Mouse (Mus musculus) intestine, embryonic 14.5 days (tissue): ENCODE results near the gene Ifitm1. TPM values are rescaled to one million over a fixed set of nuclear protein-coding genes. Genes with fewer than 3 reads are reported as not detected.

Source experiments
- ATAC-seq: fragments of 200-750 bp; cut with Nextera tagmentation; replicated peaks from 2 replicates; pipeline ENCODE4 v1.8.0; 2017; ENCODE audit warnings: low read depth, moderate number of reproducible peaks, moderate TSS enrichment, moderate library complexity; ENCODE audit not compliant: low FRiP score, low TSS enrichment
- DNase-seq: peaks from one replicate; pipeline ENCODE4 v3.0.0-alpha.2; 2018; ENCODE audit warnings: low spot score
- H3K27ac ChIP-seq: fragments of 300-500 bp; sonication (generic); 2 replicates; pipeline ENCODE4 v1.5.1; 2014; ENCODE audit warnings: low read depth, mild to moderate bottlenecking, control low read depth
- H3K27me3 ChIP-seq: fragments of 300-500 bp; sonication (generic); replicated peaks from 2 replicates; pipeline ENCODE4 v1.6.1; 2014; ENCODE audit warnings: low read length, control low read depth; ENCODE audit not compliant: control insufficient read depth, insufficient read depth
- H3K36me3 ChIP-seq: fragments of 300-500 bp; sonication (generic); 2 replicates; pipeline ENCODE4 v1.6.1; 2014; ENCODE audit warnings: low read length, control low read depth; ENCODE audit not compliant: control insufficient read depth, insufficient read depth
- H3K4me1 ChIP-seq: fragments of 300-500 bp; sonication (generic); replicated peaks from 2 replicates; pipeline ENCODE4 v1.6.1; 2014; ENCODE audit warnings: low read length, control low read depth, mixed read lengths; ENCODE audit not compliant: control insufficient read depth, insufficient read depth
- H3K4me2 ChIP-seq: fragments of 300-500 bp; sonication (generic); 2 replicates; pipeline ENCODE4 v1.6.1; 2014; ENCODE audit warnings: low read length
- H3K4me3 ChIP-seq: fragments of 300-500 bp; sonication (generic); 2 replicates; pipeline ENCODE4 v1.5.1; 2014; ENCODE audit warnings: low read depth, low read length, control low read depth, mixed read lengths
- H3K9ac ChIP-seq: fragments of 300-500 bp; sonication (generic); 2 replicates; pipeline ENCODE4 v1.6.1; 2014; ENCODE audit warnings: mild to moderate bottlenecking, low read length
- H3K9me3 ChIP-seq: fragments of 300-500 bp; sonication (generic); 2 replicates; pipeline ENCODE4 v1.6.1; 2016; ENCODE audit warnings: low read length, control low read depth; ENCODE audit not compliant: control insufficient read depth
- WGBS: fragments of 180-500 bp; shearing (Covaris S2); extraction: QIAGEN DNeasy Blood & Tissue Kit; methylation state at CpG from one replicate; pipeline ENCODE4 v1.1.7; 2014; 5-methylcytosine and 5-hydroxymethylcytosine counted together
- polyA plus RNA-seq: library from polyadenylated mRNA; unstranded; fragments of >200 nt; fragmentation: Nextera tagmentation; extraction: Ambion mirVana; gene quantifications from 2 replicates; pipeline ENCODE4 v1.2.1, GENCODE M21; 2014

Ifitm1 gene
- polyA plus RNA-seq, 1 experiment from 2014 or later: 198 TPM

DNA sequence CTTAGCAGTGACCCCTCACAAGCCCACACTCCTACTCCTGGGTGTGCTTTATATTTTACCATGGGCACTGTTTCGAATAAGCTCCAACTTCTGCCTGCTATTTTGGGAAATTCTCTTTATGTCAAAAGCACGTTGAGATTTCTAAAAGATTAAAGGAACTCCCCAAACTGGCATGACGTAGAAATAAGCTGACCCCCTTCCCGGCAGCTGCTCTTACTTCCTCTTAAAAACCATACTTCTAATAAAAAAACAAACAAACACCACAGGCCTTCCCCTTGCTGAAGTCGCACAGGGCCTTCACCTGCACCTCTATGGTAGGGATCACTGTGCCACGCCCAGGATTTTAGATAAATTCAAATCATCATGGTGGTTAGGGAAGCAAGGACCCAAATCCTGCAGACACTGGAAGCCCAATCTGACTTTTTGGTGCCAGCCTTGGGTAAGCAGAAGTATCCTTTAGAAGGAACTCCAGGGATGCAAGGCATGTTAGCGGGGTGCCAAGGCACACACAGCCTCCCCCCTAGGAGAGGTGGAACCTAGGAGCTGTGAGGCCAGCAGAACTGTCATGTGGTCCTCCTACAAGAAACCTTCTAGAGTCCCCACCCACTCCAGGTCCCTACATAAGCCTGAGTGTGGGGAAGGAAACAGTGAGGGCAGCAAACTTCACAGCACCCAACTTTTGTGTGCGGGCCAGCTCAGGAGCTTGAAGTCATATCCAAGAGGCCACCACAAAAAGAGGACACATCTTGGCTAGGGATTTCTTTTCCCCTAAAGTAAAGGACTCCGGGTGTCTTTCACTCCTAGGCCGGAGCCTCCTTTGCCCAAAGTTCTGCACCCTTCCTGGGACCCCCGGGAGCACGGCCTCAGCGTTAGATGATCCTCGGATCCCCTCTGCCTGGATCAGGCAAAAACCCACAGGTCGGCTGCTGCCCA, 13.0 kb upstream of the Ifitm1 start:
- Histone ChIP-seq H3K27ac (peak overlapping the region; percentile 95; the same call in 1 of the 2 replicates), H3K4me3 (peak overlapping the region; percentile 64), H3K9me3 (no peaks in the 10 kb centered on the region), H3K4me2 (peak overlapping the region; percentile 74), H3K9ac (peak overlapping the region; percentile 64), H3K4me1 (peaks cover 51% of the 10 kb centered on the region), H3K36me3 (peaks cover 13% of the 10 kb centered on the region), H3K27me3 (no peaks in the 10 kb centered on the region)
- DNase-seq: no peak
- WGBS: 45% methylated on average over 15 of the region's 15 CpGs
- no peak for ATAC-seq

DNA sequence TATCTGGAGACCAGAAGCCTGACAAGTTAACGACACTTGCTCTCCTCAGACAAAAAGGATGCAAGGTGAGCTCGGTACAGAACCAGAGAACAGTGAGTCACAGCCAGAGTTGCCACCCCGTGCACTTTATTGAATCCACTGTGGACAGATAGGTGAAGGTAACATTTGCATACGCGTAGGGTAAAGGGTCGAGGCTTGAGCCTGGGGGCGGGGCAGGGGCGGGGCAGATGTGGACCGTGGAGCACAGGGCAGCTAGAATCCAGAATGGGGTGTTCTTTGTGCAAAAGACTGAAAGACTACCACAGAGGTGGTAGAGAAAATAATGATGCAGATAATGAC, 12.3 kb upstream of the Ifitm1 start:
- peaks cover 7% of the 10 kb centered on the region; the same call in 1 of the 2 replicates for H3K36me3 ChIP-seq
- peaks cover 51% of the 10 kb centered on the region for H3K4me1 ChIP-seq
- H3K27me3 ChIP-seq: no peaks in the 10 kb centered on the region
- H3K4me2 ChIP-seq: peak overlapping the region; percentile 74
- peak overlapping the region; percentile 64 for H3K9ac ChIP-seq
- no peak for ATAC-seq
- peak overlapping the region; percentile 64 for H3K4me3 ChIP-seq
- H3K27ac ChIP-seq: peak overlapping the region; percentile 95; the same call in 1 of the 2 replicates
- 5% methylated on average over 9 of the region's 9 CpGs for WGBS
- no peak for DNase-seq
- no peaks in the 10 kb centered on the region for H3K9me3 ChIP-seq

DNA sequence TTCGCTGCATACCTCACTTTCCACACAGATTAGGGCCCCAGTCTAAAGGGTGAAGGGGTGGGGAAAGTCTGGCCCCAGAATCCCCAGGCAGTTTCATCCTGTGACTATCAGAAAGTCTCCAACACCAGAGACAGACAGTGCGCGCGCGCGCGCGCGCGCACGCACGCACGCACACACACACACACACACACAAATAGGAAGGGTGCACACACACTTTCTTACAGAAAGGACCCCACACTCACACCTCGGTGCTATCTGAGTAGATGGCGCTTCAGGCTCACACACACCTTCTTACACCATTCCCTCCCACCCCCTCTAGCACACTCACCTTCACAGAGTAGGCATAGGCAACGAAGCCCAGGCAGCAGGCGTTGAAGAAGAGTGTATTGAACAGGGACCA, 11.7 kb upstream of the Ifitm1 start:
- H3K4me2 ChIP-seq: peak overlapping the region; percentile 74
- H3K9ac ChIP-seq: peak overlapping the region; percentile 64
- peaks cover 46% of the 10 kb centered on the region for H3K4me1 ChIP-seq
- peak overlapping the region; percentile 64 for H3K4me3 ChIP-seq
- ATAC-seq (peak; percentile 26), DNase-seq (peak; percentile 70)
- H3K9me3 ChIP-seq: no peaks in the 10 kb centered on the region
- 0% methylated on average over 17 of the region's 17 CpGs for WGBS
- peak overlapping the region; percentile 95 for H3K27ac ChIP-seq
- no peaks in the 10 kb centered on the region for H3K27me3 ChIP-seq
- 0 out of 2 replicates have a peak, but pooled peaks cover 4% of the 10 kb centered on the region for H3K36me3 ChIP-seq

DNA sequence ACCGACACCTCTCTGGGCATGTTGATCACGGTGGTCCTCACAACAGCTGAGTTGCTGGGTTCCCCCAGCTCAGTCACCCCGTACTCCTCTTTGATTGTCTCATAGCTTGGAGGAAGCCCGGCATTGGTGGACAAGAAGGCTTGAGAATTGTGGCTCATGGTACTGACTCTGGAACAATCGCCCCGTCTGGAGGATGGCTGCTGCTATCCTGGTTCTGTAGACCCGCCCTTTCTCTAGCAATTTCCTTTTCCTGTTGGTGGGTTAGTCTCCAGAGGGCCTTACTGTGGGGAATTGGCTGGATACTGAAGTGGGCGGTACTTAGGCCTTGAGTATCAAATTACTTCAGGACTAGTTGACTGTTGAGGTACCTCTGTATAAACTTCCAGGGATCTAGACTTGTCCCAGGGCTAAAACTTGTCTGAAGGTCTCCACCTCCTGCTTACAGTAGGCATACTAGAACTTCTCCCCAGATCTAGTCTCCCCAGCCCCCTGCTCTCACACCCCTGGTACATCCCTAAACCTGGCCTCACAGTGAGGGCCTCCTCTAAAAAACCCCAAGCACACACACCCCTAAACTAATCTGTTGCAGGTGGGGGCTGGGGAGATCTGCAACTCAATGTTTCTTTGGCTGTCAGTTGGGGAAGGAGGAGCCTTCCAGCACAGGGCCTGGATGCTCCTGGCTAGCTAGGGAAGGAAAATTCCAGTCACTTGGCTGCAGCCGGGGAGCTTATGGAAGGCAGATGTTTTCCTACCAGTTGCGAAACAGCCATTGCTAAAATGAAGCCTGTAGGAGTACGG, 11.1 kb upstream of the Ifitm1 start, which contains the start of the genes Gm45717 and Ifitm2:
TSS of gene Gm45717 (minus strand) at position 180 of the 798 bp plus-strand sequence.
TSS of gene Ifitm2 (minus strand) at position 230 of the 798 bp plus-strand sequence.
- WGBS: 5% methylated on average over 11 of the region's 11 CpGs
- Histone ChIP-seq H3K27ac (peak within 1 kb of the TSS; percentile 95), H3K4me1 (peaks cover 40% of the 10 kb centered on the region)

DNA sequence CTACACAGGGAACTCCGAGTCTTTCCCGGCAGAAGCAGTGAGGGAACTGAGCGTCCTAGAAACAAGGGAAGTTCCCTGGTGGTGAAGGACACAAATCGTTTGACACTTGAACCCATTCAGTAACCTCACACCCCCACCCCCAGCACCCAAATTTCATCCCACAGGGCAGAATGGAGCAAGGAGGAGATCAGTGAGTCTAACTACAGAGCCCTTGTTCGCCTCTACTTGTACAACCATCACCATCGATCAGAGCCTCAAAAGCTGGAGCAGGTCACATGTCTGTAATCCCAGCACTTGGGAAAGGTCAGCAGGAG, 10.5 kb upstream of the Ifitm1 start:
- Histone ChIP-seq H3K27ac (peak overlapping the region; percentile 95), H3K4me1 (peaks cover 34% of the 10 kb centered on the region), H3K27me3 (no peaks in the 10 kb centered on the region), H3K9ac (0 out of 2 replicates have a peak overlapping the region, but pooled peaks have one; percentile 1), H3K36me3 (0 out of 2 replicates have a peak, but pooled peaks cover 4% of the 10 kb centered on the region), H3K9me3 (no peaks in the 10 kb centered on the region), H3K4me3 (no peak overlapping the region), H3K4me2 (peak overlapping the region; percentile 74)
- DNase-seq (no peak), ATAC-seq (no peak)
- 33% methylated on average over 6 of the region's 6 CpGs for WGBS

More for the DNA sequence above, 11.1 kb upstream of the Ifitm1 start, which contains the start of the genes Gm45717 and Ifitm2:
- no peaks in the 10 kb centered on the region for H3K27me3 ChIP-seq
- peak; percentile 82 for DNase-seq
- H3K36me3 ChIP-seq: 0 out of 2 replicates have a peak, but pooled peaks cover 4% of the 10 kb centered on the region
- ATAC-seq: peak; percentile 91
- peak within 1 kb of the TSS; percentile 64 for H3K4me3 ChIP-seq
- H3K9ac ChIP-seq: peak within 1 kb of the TSS; percentile 64
- no peaks in the 10 kb centered on the region for H3K9me3 ChIP-seq
- peak within 1 kb of the TSS; percentile 74 for H3K4me2 ChIP-seq

DNA sequence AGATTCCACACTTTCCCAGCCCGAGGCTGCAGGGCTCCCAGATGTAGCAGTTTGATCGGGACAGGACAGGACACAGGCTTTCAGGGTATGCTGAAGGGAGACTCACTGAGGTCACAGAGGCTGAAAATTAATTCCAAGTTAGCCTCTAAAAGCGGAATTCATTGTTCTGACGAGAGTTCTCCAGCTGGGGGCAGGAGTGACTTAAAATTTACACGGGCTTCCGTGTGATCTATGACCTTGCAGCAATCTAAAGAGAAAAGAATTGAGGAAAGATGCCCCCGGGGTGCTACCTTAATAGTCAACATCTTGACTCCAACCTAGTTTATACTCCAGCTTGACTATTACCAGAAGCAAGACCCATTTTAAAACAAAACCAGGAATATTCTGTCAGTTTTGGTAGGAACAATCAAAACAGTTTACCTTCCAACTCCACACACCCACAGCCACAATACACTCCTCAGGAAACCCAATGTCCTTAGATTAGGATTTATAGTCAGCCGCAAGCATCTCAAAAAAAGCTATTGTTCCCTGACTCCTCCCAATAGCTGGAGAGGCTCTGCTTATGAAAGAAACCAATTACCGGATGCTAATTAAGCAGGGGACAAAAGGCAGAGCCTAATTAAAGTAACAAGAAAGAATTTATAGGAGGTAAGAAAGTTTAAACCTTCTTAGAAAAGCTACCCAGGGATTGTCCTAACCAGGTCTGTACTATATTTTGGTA, 7.7 kb upstream of the Ifitm1 start:
- Histone ChIP-seq H3K9ac (no peak overlapping the region), H3K4me3 (no peak overlapping the region), H3K36me3 (no peaks in the 10 kb centered on the region), H3K9me3 (no peaks in the 10 kb centered on the region), H3K4me1 (peaks cover 13% of the 10 kb centered on the region), H3K4me2 (no peak overlapping the region), H3K27me3 (no peaks in the 10 kb centered on the region), H3K27ac (no peak overlapping the region)
- 13% methylated on average over 9 of the region's 9 CpGs for WGBS
- ATAC-seq (no peak), DNase-seq (peak; percentile 69)

DNA sequence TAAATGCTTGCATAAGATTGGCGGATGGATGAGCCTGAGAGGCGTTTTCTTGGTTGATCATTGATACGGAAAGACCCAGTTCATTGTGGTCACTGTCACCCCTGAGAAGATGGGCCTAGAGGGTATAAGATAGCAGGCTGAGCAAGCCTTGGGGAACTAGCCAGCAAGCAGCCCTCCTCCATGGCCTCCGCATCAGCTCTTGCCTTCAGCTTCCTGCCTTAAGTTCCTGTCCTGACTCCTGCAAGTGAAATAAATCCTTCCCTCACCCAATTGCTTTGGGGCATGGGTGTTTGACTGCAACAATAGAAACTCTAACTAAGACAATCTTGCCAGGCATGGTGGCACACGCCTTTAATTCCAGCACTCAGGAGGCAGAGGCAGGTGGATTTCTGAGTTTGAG, 7.0 kb upstream of the Ifitm1 start:
- no peaks in the 10 kb centered on the region for H3K9me3 ChIP-seq
- H3K27me3 ChIP-seq: no peaks in the 10 kb centered on the region
- no peak overlapping the region for H3K27ac ChIP-seq
- ATAC-seq (no peak), DNase-seq (no peak)
- H3K4me2 ChIP-seq: no peak overlapping the region
- no peak overlapping the region for H3K4me3 ChIP-seq
- no peaks in the 10 kb centered on the region for H3K36me3 ChIP-seq
- H3K9ac ChIP-seq: no peak overlapping the region
- H3K4me1 ChIP-seq: peaks cover 11% of the 10 kb centered on the region
- 84% methylated on average over 5 of the region's 5 CpGs for WGBS

DNA sequence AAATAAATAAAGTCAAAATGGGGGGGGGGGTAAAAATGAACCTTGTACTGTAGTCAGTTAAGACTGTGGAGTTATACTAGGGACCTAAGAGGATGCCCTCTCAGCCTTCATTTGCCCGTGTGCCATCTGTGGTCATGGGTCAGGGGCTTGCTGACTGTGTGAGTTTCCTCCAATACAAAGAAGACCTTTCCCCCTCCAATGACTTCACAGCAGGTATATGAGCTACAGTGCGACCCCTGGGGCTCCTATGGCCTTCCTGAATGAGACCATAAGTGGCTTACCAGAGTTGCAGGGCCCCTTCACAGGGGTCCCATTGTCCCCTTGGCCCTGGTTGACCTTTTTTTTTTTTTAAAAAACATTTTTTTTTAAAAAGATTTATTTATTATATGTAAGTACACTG, 5.6 kb upstream of the Ifitm1 start:
- Histone ChIP-seq H3K9me3 (no peaks in the 10 kb centered on the region), H3K27ac (no peak overlapping the region), H3K36me3 (no peaks in the 10 kb centered on the region), H3K9ac (no peak overlapping the region), H3K4me3 (no peak overlapping the region), H3K4me1 (peaks cover 7% of the 10 kb centered on the region), H3K27me3 (no peaks in the 10 kb centered on the region), H3K4me2 (no peak overlapping the region)
- WGBS: 89% methylated on average over 2 of the region's 2 CpGs
- no peak for DNase-seq
- no peak for ATAC-seq
